Mouse (Mus musculus) ES-Bruce4 (cell line): ENCODE measurements around the gene Camk2d.

Experiments used
- CTCF ChIP-seq: IDR thresholded peaks from one replicate; pipeline ENCODE4 v1.8.1; 2011; ENCODE audit warnings: low read depth, low read length
- EP300 ChIP-seq: IDR thresholded peaks from 2 replicates; pipeline ENCODE4 v1.6.1; 2011; ENCODE audit warnings: low read depth, low read length; ENCODE audit not compliant: insufficient read depth
- POLR2A ChIP-seq: IDR thresholded peaks from one replicate; pipeline ENCODE4 v1.8.1; 2011; ENCODE audit warnings: low read length; ENCODE audit not compliant: insufficient read depth

GRCm38 (mm10) chr3:126777101-126777500 is 181.0 kb downstream of the Camk2d start:
- TF ChIP-seq CTCF (no peak), EP300 (no peak), POLR2A (no peak)
